Mouse (Mus musculus): ENCODE measurements around the gene Pfdn4.
A peak's percentile ranks its signal among the peaks of the same experiment; 100 is the strongest.

The Pfdn4 gene

GRCm38 (mm10) chr2:170497091-170497566 lies 901 bp downstream of the Pfdn4 start, which contains the start of gene Cyp24a1:
TSS of gene Cyp24a1 (minus strand) at chr2:170497145.
- DNase-seq (ENCODE audit: low read depth): no peak

DNA sequence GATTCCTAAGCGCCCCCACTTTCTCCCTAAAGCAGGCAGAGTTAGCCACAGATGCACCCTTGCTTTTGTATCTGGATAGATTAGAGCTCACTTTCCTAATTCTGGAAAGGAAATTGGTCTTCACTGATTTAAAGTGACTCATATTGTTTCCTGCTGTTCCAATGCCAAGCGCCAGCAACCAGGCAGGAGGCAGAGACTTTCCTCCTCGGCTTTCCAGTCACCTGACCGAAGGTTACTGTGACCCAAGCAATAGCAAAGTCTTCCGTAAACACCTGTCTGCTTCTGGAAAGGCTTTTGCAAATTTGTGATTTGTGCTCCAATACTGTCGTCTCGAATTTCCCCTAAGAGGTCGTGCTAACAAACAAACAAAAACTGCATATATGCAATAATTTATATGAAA lies 1.8 kb downstream of the Pfdn4 start:
- no peak for DNase-seq (ENCODE audit: low read depth)

DNA sequence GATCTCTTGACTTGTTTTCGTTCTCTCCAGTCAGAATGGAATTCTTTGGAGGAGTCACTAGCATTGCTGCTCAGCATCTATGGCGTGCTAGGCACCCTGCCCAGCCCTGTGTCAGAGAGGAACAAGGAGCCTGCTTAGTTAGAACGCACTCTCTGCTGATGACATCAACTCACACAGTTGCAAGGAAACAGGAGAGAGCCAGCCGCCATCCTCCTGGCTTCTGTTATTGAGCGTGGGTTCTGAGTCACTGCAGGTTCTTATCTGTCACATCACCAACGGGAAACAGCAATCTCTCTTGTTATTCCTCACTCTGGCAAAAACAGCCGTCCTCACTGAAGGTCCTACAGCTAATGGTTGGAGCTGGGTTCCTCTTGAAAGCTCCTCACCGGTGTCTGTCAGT lies 7.1 kb downstream of the Pfdn4 start:
- DNase-seq (ENCODE audit: low read depth): peak; percentile 37

- DNase-seq (ENCODE audit: low read depth): no peak
Observed at GRCm38 (mm10) chr2:170503983-170504382, 7.8 kb downstream of the Pfdn4 start.

DNA sequence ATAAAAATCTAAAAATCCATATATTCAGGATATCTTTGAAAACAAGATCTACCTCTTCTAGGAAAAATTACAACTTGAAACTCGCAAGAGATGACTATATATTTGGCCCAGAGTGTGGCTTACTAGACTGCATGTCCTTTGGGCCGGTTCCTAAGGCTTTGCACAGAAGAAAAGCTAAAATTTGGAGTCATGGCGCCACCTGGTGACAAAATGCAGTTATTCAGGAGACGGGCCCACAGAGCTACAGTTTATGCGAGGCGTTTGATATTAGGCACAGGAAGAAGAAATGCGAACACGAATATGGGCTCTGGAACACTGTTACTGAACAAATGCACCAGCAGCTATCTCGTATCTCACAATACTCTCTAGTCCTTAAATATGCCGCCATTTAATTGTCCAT lies 11.5 kb downstream of the Pfdn4 start:
- DNase-seq (ENCODE audit: low read depth): peak; percentile 40

- DNase-seq (ENCODE audit: low read depth): peak; percentile 67
Observed at GRCm38 (mm10) chr2:170508821-170509220, 12.6 kb downstream of the Pfdn4 start.

DNA sequence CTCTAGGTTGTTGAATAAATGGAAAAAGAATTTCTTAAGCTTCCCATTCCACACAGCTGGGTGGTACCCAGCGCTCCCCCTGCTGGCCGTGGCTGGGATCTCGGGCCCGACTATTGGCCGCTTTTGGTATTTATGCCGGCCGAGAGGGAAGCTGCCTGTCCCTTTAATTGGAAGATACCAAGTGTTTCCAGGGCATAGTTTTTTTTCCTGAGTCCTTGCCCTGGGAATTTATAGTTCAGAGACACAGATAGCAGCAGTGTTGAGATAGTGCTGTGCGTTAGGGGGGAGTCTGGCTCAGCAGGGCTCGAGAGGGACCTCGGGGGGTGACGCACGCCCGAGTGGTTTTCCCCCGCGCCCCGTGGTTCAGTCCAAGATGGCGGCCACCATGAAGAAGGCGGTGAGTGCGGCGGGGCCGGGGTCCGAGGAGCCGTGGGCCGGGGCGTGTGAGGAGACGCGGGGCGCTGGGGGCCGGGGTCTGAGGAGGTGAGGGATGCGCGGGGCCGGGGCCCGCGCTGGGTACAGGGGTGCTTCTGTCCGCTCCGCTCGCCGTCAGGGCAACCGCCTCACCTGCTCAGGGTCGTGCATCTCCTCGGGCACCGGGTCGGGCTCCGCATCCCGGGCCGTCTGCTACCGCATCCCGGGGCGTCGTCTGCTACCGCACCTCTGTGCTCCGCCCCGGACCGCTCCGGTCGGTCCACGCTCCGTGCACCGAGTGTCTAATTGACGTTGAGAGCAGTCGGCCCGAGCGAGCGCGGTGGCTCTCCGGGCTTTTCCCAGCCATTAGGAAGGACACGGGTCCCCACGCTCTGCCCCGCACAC lies 15.1 kb downstream of the Pfdn4 start:
- DNase-seq (ENCODE audit: low read depth): peak; percentile 76

DNA sequence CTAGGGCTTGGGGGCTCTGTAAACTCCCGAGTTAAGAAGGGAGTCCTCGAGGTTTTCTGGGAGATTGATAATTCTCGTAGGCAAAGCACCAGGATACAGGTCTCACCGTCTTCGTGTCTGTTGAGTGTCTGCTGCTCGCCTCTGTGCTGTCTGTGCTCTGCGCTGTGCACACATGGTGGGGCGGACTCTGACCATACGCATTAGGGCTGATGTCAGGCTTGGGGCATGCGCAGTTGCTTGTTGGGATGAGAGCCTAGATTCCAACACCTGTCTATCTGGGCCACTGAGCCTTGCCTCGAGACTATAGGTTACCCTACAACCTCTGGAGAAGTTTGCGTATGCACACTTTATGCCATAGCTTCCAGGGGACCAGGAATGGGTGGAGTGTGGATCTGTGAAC lies 17.5 kb downstream of the Pfdn4 start:
- DNase-seq (ENCODE audit: low read depth): no peak

DNA sequence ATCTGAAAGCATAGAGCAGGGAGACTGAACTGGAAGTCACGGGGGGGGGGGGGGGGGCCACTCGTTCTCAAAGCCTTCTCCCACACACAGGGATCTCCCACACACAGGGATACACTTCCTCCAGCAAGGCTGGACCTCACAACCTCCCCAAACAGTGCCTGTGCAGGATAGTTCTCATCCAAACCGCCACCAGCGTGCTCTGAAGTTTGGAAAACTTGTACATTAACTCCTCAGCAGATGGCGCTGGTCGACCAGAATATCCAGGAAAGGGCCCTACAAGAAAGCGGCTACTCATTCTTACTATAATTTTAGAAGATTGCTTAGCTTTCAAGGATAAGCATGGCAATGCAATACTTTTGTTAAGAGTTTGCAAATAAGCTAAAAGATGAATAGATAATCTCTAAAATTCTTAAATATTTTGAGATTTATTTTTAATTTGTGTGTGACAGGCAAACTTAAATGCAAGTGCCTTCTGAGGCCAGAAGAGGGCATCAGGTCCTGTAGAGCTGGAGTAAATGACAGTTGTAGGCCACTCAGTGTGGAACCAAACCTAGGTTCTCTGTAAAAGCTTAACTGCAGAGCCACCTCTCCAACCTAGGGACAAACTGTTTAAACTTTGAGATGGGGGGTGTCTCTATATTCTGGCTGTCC lies 24.2 kb downstream of the Pfdn4 start:
- DNase-seq (ENCODE audit: low read depth): peak; percentile 36

DNA sequence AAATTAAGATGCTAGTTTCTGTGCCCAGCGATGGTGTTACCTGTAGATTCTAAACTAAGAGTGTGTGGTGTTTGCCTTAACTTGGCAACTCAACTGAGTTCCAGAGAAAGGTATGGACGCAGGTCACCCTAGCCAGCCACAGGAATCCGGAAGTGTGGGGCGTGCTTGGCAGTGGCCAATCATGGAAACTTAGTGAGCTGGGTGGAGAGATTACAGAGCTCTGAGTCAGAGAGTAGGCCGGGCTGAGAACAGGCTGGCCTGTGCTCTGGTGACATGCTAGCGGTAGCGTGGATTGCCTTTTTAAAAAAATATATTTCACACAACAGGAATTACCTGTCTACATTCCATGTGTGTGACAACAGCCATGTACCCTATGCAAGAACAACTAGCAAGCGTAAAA lies 30.3 kb downstream of the Pfdn4 start:
- no peak for DNase-seq (ENCODE audit: low read depth)

DNA sequence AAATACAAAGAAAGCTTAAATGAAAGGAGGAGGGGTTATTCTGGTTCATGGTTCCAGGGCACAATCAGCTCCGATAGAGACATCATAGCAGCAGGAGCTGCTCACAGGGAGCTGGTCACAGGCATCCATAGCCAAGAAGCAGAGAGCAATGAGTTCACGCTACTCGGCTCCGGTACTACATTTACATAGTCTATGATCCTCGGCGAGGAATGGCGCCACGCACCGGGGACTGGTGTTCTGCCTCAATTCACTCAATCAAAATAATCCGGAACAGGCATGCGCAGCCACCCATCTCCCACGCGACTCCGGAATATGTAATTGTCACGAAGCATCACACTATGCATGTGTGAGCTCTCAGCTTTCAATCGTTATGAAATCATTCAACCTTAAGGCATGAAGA lies 31.8 kb downstream of the Pfdn4 start:
- no peak for DNase-seq (ENCODE audit: low read depth)

GRCm38 (mm10) chr2:170529766-170530165 lies 33.5 kb downstream of the Pfdn4 start:
- no peak for DNase-seq (ENCODE audit: low read depth)

GRCm38 (mm10) chr2:170530256-170530655 lies 34.0 kb downstream of the Pfdn4 start:
- no peak for DNase-seq (ENCODE audit: low read depth)

GRCm38 (mm10) chr2:170534116-170534802 lies 38.0 kb downstream of the Pfdn4 start:
- no peak for DNase-seq (ENCODE audit: low read depth)

- no peak for DNase-seq (ENCODE audit: low read depth)
Observed at GRCm38 (mm10) chr2:170534803-170535174, 38.6 kb downstream of the Pfdn4 start.

DNA sequence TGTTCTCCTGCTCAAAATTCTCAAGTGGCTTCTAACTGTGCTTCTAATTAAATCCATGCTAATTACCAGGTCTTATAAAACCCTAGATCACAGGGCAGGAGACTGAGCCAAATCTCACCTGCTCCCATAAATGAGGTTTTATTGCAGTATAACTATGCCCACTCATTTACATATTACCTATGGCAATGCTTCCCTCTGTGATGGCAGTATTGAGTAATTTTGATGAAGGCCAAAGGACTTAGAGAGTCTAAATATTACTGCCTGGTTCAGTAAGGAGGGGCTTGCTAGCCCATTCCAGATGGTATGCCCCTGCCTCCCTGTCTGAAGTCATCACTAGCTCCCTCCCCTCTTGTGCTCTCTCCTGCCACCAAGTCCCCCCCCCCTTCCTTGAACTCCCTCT lies 39.6 kb downstream of the Pfdn4 start:
- DNase-seq (ENCODE audit: low read depth): no peak

GRCm38 (mm10) chr2:170539211-170539610 lies 43.0 kb downstream of the Pfdn4 start:
- no peak for DNase-seq (ENCODE audit: low read depth)

- no peak for DNase-seq (ENCODE audit: low read depth)
Observed at GRCm38 (mm10) chr2:170543625-170544024, 47.4 kb downstream of the Pfdn4 start.

- no peak for DNase-seq (ENCODE audit: low read depth)
Observed at GRCm38 (mm10) chr2:170544159-170544558, 47.9 kb downstream of the Pfdn4 start.

DNA sequence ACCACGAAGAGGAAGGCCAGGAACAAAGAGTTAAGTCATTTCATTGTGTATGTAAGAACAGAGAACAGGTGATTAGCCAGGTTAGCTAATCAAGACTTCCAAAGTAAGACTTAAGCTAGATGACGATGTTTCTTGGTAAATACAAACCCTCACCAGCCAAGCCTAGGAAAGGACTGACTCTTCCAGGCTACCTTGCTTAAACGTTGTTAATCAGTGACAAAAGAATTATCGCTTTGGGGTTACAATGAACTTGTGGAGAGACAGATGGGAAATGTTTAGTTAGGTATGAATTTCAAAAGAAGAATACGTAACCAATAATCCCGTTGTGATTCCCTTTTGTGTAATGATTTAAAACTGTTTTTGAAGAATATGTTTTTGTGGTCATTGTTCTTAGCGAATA lies 48.7 kb downstream of the Pfdn4 start:
- no peak for DNase-seq (ENCODE audit: low read depth)

DNA sequence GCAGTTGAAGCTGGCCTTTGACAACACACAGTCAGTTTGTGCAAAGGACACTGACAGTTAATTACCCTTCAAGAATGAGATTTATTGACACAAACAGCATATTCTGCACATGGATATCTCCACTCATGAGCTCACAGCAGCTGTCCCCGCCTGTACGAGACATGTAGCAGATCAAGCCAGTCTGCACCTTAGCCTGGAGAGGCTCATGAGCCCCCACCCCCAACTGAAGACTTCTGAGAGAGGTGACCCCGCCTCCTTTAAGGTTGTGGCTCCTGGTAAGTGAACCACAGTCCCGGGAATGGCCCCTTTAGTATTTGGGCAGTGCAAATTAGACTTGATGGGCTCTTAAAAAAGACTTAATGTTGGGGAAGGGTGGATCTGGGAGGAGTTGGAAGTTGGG lies 49.5 kb downstream of the Pfdn4 start:
- no peak for DNase-seq (ENCODE audit: low read depth)

GRCm38 (mm10) chr2:170547526-170547925 lies 51.3 kb downstream of the Pfdn4 start:
- DNase-seq (ENCODE audit: low read depth): no peak

- no peak for DNase-seq (ENCODE audit: low read depth)
Observed at GRCm38 (mm10) chr2:170548046-170548445, 51.8 kb downstream of the Pfdn4 start.

Measured in fibroblast of lung, adult 2 months (primary cell).